Mouse (Mus musculus): ENCODE results near the gene Myrip. TPM values are rescaled to one million over a fixed set of nuclear protein-coding genes. Genes with fewer than 3 reads are reported as not detected.
"Not testable (repeated sequence)": the region's sequence is repeated elsewhere in the genome, so short reads cannot be mapped to it uniquely, and the experiment has no call there.

The Myrip gene
- total RNA-seq (2015; ENCODE audit: low replicate concordance) (not detected in 2 replicates), total RNA-seq (2017; ENCODE audit: low replicate concordance) (not detected in 2 replicates)

DNA sequence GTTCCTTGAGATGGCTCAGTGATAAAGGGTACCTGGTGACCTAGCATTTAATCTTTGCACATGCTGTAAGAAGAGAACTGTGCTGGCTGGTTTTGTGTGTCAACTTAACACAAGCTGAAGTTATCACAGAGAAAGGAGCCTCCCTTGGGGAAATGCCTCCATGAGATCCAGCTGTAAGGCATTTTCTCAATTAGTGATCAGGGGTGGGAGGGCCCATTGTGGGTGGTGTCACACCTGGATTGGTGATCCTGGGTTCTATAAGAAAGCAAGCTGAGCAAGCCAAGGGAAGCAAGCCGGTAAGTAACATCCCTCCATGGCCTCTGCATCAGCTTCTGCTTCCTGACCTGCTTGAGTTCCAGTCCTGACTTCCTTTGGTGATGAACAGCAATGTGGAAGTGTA lies at the start of gene Myrip:
Gene Myrip (plus strand): TSS at position 301 of the 400 bp plus-strand sequence.
- ATAC-seq (replicated peaks; ENCODE audit: low FRiP score, poor library complexity, severe bottlenecking) = not testable (repeated sequence)

DNA sequence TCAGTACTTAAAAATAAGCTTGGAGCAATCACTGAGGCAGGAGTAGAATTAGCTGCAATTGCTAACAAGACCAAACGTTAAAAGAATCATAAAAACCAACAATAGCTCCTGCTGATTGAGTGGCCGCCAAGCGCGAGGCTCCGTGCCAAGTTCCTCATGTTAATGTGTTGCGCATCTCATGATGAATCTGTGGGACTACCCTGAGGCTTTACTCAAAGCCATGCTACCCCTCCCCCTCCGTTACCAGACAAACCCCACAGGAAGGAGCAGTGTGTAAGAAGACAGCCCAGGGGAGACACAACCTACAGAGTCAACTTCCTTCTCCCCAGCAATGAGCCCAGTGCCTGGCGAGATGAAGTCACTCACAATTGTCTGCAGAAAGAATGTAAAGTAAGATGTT lies 41.5 kb upstream of the Myrip start:
- ATAC-seq (replicated peaks; ENCODE audit: low FRiP score, poor library complexity, severe bottlenecking) = no peak

DNA sequence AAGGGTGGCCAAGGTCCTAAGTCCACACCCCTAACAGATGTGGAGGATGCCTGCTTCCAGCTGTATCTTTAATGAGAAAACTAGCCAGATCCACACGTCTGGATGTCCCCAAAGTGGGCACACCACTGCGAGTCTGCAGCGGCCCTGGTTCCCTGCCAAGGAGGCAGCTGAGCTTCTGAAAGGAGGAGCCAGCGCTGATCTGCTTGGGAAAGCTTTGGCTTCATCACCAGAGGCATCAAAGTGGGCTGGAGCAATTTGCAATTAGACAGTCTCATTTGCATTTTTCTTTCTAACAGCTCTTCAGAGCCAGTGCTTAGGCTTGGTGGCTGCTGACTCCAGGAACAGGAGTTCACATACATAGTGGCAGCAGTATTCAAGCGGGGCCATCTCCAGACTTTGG lies 37.3 kb upstream of the Myrip start:
- ATAC-seq (replicated peaks; ENCODE audit: low FRiP score, poor library complexity, severe bottlenecking) = no peak

DNA sequence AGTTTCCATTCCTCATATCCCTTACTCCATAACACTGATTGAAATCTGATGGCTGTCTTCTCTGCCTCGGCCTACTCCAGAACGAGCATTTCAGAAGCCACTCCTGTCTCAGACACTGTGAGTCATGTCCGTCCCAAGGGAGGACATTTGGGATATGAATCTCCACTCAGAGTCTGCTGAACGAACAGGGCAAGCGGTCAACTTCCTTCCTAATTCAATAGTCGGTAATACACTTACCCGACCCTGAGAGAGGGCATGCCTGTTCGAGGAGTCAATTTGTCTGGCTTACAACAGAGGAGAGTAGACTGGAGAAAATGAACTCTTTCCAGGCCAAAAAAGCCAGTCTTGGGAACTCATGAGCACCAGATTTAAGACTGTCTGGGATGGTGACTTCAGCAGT lies 28.2 kb upstream of the Myrip start:
- ATAC-seq (replicated peaks; ENCODE audit: low FRiP score, poor library complexity, severe bottlenecking) = no peak

DNA sequence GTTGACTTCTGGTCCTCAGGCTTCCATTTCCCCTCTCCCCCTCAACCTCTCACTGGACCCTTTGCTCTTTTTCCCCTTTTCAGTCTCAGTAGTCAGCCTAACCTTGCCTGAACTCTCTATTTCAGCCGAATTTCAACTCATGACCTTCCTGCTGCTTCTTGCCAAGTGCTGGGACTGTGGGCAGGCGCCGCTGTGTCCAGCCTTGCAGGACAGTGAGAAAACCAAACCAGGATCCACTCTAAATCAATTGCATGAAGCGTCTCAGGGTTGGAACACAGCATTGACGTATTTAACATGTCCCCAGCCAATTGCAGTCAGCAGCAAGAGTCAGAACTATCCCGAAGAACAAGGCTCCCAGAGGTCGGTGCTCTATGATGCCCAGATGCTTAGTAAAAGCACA lies 26.1 kb upstream of the Myrip start:
- no peak for ATAC-seq (replicated peaks; ENCODE audit: low FRiP score, poor library complexity, severe bottlenecking)

DNA sequence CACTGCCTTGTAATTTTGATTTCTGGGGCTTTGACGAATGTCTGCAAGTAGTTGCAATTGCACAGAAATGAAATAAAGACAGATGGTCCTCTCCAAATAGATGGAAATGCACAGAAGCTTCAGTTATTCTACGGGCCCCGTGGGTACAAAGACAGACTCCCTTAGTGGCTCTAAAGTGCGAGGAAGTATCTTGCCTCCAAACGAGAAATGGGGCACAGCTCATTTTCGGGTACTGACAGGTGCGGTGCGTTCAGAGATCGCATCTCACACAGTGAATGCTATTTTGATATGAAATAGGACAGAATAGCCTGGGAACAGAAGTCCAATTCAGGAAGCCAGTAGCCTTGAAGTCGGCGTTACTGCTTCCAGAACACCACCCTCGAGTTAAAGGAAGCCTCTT lies 20.2 kb upstream of the Myrip start:
- no peak for ATAC-seq (replicated peaks; ENCODE audit: low FRiP score, poor library complexity, severe bottlenecking)

DNA sequence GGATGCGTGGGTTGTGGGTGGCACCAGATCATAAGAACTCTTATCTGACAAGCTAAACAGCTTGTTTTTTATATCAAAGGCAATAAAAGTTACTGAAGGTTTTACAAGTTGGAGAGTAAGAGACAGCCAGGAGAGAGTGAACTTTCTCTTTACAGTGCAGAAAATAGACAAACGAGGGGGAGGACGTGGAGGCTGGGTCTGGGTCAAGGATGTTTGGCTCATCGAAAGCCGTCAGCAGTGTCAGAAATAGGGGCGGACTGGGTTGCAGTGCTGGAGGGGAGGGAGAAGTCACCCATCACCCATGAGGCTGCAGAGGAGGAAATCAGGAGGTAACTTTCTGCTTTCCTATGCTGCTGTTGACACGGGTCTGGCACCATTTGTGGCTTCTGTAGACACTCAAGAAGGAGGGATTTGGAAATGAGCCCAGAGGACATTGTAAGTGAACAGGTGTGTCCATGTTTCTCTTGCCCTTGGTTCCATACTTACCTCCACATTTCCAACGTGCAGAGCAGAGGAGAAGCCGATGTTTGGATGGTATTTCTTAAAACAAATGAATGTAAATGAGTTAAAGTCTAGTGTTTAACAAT lies 18.8 kb upstream of the Myrip start:
- no peak for ATAC-seq (replicated peaks; ENCODE audit: low FRiP score, poor library complexity, severe bottlenecking)

DNA sequence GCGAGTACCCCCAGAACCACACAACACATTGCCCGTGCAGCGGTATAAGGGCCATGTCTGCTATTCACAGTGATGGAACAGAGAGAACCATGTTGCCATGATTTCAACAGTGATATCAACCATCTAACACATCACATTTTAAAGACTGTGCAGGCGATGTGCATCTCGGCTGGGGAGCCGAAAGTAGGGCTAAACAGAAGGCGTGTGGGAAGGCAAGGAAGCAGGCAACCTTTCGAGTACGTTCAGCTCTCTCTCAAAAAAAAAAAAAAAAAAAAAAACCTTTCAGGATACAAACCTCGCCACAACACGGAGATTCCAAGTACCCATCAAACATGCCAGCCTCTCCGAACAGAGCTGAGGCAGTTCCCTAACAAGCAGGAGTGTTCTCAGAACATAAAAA lies 17.8 kb upstream of the Myrip start:
- ATAC-seq (replicated peaks; ENCODE audit: low FRiP score, poor library complexity, severe bottlenecking) = no peak

DNA sequence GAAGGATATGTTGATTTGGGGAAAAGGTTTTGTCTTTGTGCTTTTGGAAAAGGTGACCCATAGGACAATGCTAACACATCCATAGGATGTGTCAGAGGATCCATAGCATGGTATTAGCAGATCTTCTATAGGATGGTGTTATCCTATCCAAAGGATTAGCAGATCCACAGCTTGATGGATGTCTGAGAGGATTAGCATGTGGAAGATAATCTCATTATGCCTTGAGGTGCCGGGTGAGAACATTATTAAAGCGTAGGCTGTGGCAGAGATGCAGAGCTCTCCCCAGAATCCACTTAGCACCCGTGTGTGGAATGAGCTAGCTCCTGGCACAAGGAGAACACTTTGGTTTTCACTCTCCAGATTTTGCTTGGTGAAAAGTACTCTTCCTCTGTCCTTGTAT lies 13.3 kb upstream of the Myrip start:
- no peak for ATAC-seq (replicated peaks; ENCODE audit: low FRiP score, poor library complexity, severe bottlenecking)

DNA sequence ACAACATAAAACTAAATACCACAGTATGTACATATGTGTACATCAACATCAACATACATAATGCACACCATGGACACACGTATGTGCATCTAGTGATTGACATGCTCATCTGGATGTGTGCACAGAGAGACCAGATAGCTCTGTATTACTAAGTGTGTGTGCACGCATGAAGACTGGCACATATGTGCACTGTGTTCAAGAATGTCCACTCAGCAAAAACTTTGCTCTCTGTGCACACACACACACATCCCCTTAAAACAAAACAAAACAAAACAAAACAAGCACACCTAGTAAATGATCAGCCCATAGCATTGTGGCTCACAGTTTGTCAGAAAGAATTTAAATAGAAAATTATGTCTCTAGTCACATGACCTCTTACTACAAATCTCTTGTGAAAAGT lies 10.9 kb upstream of the Myrip start:
- no peak for ATAC-seq (replicated peaks; ENCODE audit: low FRiP score, poor library complexity, severe bottlenecking)

DNA sequence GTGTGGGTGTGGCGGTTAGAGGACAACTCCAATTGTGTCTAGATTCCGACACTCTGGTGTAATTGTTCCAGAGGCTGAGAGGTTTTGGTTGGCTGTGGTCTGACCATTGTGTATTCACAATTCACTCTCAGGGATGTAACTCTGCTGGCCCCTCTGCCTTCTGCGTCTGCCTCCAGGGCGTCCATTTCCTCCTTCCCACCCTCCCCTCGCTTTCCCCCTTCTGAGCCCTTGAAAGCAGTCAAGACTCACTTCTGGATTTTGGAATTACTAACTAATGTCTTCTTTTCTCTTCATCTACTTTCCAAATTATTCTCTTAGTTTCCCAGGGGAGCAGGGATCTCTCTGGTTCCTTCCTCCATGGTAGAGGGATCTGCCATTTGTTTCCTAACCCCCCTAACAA lies 8.8 kb upstream of the Myrip start:
- ATAC-seq (replicated peaks; ENCODE audit: low FRiP score, poor library complexity, severe bottlenecking) = no peak

DNA sequence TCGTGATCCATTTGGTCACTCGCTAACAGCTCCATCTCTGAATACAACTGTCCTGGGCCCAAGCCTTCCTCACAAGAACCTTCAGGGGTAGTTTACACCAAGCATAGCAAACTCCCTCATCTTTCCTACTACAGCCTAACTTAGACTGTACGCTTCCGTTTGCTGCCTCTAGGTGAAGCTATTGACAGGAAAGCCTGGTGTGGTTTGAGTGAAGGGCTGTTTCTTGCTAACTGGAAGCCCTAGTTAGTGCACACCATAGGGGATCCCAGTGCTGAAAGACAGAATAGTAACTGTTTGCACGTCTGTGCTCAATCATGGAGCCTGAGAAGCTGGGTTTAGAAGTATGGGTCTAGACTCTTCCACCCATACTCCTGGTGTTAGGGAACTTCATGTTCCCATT lies 5.8 kb upstream of the Myrip start:
- ATAC-seq (replicated peaks; ENCODE audit: low FRiP score, poor library complexity, severe bottlenecking) = no peak

DNA sequence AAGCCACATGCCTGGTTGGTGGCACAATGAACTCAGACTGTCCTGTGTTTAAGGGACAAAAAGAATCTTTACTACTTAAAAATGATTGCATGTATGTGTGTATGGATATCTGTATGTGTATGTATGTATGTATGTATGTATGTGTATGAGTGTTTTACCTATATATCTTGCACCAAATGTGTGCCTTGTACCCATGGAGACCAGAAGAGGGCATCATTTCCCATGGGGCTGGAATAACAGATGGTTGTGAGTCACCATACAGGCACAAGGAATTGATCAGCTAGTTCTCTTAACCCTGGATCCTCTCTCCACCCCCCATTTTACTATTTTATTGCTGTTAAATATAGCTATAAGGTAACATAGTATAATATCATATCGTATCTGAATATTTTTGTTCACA lies 4.4 kb upstream of the Myrip start:
- ATAC-seq (replicated peaks; ENCODE audit: low FRiP score, poor library complexity, severe bottlenecking) = no peak

DNA sequence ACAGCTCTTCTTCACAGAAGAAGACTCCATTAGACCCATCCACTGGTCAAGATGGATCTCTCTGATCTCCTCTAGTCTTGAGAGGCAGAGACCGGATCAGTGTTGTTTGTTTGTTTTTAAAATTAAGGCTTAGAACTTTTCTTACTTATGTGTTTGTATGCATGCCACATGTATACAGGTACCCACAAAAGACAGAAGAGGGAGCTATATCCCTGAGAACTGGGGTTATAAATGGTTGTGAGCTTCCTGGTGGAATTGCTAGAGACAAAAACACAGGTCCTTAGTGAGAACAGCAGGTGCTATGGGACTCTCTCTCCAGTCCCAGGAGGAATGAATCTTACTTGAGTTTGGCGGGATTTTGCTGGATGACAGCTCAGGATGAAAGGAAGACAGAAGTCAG lies 1.9 kb upstream of the Myrip start:
- ATAC-seq (replicated peaks; ENCODE audit: low FRiP score, poor library complexity, severe bottlenecking) = no peak

DNA sequence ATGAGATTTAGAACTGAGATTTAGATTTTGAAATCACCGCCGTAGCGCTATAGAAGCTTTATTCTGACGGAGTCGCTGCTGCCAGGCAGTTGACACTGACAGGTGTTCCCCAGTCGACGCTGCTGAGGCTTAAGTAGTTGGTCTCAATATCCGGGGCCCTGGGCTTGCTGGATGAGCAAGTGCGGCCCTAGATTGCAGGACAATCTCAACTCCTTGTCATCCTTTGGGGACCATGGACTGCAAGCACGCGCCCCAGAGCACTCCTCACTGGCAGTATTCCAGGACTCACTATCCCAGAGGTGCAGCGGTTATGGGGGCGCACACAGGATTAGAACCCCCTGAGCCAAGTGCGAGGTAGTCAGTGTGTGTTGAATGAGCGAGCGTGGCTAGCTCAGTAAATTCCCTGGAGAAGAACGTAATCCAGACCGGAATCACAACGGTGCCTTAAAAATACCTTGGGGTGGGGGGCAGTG lies 1.7 kb downstream of the Myrip start:
- no peak for ATAC-seq (replicated peaks; ENCODE audit: low FRiP score, poor library complexity, severe bottlenecking)

DNA sequence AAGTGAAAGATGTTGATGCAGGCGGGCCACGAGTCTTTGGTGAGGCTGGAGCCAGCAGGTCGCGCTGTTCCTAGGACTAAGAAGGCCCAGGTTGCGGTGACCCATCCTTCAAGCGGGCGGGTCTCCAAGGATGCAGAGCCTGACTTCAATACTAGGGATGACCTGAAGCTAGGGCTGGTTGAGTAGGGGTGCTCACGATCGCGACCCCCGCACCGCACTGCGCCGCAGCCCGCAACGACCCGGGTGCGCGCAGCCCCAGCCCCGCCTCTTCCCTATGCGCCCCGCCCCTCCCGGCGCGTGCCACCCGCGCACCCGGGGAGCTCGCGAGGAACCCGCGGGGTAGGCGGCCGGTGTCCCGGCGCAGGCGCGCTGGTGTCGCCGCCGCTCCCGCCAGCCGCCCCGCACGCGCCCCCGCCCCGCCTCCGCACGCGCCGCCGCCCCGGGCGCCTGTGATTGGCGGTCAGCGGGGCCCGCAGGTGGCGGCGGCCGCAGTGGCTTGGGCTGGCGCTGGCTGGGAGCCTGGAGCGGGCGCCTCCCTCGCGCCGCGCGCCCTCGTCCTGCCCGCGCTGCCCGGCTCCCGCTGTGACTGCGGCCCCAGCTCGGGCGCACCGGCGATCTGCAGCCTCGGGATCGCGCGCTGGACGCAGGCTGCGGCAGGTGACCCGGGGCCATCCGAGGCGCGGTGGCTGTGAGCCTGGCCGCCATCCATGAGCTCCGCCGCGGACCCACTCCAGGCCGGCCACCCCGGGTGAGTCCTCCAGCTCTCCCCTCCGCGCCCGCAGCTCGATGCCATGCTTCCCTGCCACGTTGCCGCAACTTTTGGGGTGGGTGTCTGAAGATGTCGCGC lies 2.4 kb downstream of the Myrip start:
- no peak for ATAC-seq (replicated peaks; ENCODE audit: low FRiP score, poor library complexity, severe bottlenecking)

DNA sequence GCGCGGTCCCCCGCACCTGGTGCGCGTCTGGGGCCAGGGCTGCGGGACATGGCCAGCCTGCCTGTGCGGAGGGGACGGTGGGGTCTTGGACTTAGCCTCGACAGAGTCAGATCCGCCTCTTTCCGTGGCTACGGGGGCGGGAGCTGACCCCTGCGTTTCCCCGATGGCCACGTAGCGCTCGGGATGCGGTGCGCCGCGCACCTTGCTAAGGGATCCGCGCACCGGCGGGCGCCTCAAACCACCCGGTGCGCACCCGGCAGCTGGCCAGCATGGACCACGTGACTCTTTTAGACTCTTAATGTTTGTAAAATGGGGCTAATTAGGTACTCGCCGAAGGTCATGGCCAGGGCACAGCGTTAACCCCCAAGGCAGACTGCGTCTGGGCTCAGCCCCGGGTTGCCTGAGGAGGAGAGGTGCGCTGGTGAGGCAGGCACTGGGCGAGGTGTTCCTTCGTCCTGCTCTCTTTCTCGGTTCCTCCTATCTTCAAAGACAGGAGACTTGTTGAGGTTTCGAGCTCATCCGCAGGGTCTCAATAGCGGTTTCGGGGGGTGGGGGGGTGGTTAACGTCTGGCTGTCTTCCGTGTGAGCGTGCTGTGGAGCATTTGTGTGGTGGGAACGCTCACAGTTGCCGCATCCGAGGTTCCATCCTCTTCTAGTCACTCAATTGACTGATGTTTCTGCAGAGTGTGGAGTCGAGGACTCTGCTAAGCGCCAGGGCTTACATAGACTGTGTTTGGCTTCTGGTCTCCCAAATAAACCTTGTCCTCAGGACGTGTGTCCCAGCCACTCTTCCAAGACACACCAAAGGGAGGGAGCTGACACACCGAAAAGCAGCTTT lies 3.2 kb downstream of the Myrip start:
- ATAC-seq (replicated peaks; ENCODE audit: low FRiP score, poor library complexity, severe bottlenecking) = no peak

DNA sequence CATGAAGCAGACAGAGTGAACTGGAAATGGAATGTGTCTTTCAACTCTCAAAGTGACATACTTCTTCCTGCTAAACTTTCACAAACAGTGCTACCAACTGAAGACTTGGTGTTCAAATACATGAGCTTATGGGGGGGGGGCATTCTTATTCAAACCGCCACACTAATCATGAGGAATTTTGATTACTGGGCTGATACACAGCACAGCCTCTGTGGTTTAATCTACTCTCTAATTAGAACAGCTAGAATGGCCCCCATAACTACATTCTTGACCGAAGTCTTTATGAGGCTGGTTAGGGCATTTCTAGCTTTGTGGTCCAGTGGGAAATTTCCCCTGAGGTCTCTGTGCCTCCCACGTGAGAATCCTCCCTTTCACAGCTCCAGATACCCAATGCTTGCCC lies 13.9 kb downstream of the Myrip start:
- no peak for ATAC-seq (replicated peaks; ENCODE audit: low FRiP score, poor library complexity, severe bottlenecking)

DNA sequence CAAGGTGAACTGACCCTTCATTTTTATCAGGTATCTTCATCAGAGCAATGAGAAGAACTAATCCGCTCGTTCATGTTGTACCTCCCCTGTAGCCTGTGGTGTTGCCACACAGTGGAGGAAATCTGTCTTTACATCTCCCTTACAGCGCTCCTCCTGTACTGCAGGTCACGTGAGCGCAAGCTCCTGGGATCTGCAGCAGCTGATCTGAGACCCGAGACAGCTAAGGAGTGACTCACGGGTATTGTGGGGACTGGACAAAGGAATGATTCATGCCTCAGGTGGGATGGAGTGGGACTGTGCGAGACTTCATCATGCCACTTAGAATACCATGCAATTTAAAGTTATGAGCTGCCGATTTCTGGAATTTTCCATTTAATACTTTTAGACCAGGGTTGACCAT lies 17.8 kb downstream of the Myrip start:
- no peak for ATAC-seq (replicated peaks; ENCODE audit: low FRiP score, poor library complexity, severe bottlenecking)

DNA sequence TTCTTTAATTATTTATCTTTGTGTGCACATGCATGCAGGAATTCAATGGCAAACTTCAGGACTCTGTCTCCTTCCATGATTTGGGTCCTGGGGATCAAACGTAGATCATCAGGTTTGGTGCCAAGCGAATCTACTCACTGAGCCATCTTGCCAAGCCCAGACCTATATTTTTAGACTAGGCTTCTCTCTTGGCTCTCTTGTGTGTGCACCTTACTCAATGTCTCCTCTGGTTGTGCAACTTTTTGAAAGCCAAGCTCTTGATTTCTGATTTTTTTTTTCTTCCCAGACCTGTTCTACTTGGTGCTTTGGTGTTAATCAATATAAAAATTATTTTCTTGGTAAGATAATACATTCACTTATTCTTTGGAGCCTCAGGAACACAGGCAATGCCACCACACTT lies 19.3 kb downstream of the Myrip start:
- no peak for ATAC-seq (replicated peaks; ENCODE audit: low FRiP score, poor library complexity, severe bottlenecking)

All from erythroblast, adult 5-6 weeks (primary cell).